Mouse (Mus musculus): ENCODE measurements around the gene Tle4. TPM values are rescaled to one million over a fixed set of nuclear protein-coding genes. Genes with fewer than 3 reads are reported as not detected.
A peak's percentile ranks its signal among the peaks of the same experiment; 100 is the strongest.

The Tle4 gene
- polyA plus RNA-seq, 1 experiment from 2014 or later, result 15.5 TPM

- 46% methylated on average over 3 of the region's 3 CpGs for WGBS
- Histone ChIP-seq H3K4me1 (peaks cover 33% of the 10 kb centered on the region), H3K27ac (no peak overlapping the region), H3K4me3 (no peak overlapping the region), H3K27me3 (ENCODE audit: low read depth, poor library complexity, severe bottlenecking) (peaks cover 20% of the 10 kb centered on the region), H3K36me3 (no peaks in the 10 kb centered on the region), H3K9me3 (replicated peaks) (no peaks in the 10 kb centered on the region)
- no peak for DNase-seq (ENCODE audit: low spot score)
Observed at GRCm38 (mm10) chr19:14600354-14600753, 2.5 kb upstream of the Tle4 start.

- peak; percentile 42 for DNase-seq (ENCODE audit: low spot score)
- peaks cover 20% of the 10 kb centered on the region for H3K27me3 ChIP-seq (ENCODE audit: low read depth, poor library complexity, severe bottlenecking)
- no peaks in the 10 kb centered on the region for H3K36me3 ChIP-seq
- peaks cover 38% of the 10 kb centered on the region for H3K4me1 ChIP-seq
- no peak overlapping the region for H3K4me3 ChIP-seq
- WGBS, result 41% methylated on average over 8 of the region's 8 CpGs
- H3K9me3 ChIP-seq (replicated peaks), result no peaks in the 10 kb centered on the region
- H3K27ac ChIP-seq, result no peak overlapping the region
Observed at GRCm38 (mm10) chr19:14599851-14600251, 2.0 kb upstream of the Tle4 start.

GRCm38 (mm10) chr19:14598690-14599288 is 938 bp upstream of the Tle4 start:
- DNase-seq (ENCODE audit: low spot score), result no peak
- Histone ChIP-seq H3K27me3 (ENCODE audit: low read depth, poor library complexity, severe bottlenecking) (peaks cover 16% of the 10 kb centered on the region), H3K4me1 (peaks cover 47% of the 10 kb centered on the region), H3K4me3 (peak overlapping the region; percentile 90), H3K9me3 (replicated peaks) (no peaks in the 10 kb centered on the region), H3K27ac (peak overlapping the region; percentile 94), H3K36me3 (no peaks in the 10 kb centered on the region)
- WGBS, result under 1% methylated on average over 46 of the region's 46 CpGs

DNA sequence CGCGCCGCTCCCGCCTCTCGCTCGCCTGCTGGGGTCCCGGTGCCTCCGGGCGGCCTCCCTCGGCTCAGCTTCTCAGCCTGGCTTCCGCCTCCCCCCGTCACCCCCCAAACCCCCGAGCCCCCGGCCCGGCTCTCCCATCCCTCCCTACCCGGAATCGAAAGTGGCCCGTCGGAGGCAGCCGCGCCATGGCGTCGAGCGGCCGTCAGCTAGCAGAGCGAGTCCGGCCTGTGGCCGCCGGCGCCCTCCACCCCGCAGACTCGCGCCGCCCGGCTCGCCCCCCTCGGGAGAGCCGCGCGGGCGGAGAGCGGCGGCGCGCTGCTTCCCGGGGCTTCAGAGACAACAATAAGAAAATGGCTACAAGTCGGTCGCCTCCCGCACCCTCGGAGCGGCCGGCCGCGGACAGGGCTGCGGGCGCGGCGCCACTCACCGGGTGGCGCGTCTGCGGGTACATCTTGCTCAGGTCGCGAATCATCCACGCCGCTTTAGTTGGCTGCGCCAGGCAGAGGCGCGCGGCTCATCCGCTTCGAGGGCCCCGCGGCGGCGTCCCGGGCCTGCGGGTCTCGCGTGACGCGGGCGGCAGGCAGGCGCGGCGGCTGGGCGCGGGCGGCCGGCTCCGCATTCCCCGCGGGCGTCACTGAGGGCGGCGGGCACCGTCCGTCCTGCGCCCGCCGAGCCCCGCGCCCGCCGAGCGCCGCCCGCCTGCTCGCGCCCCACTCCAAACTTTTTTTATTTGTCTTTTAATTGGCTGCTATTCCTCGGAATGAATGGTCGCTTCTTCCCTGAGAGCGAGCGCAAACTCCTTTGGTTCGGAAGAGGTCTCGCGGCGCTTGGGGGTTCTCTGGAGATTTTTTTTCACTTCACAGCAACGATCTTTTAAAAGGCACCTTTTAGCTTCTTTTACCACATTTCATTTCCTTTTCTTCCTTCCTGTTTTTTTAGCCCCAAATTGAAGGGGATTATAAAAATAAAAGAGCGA is 622 bp downstream of the Tle4 start:
- WGBS, result under 1% methylated on average over 120 of the region's 120 CpGs

GRCm38 (mm10) chr19:14596358-14596940 is 1.4 kb downstream of the Tle4 start:
- WGBS, result under 1% methylated on average over 12 of the region's 12 CpGs
- Histone ChIP-seq H3K9me3 (replicated peaks) (no peaks in the 10 kb centered on the region), H3K27me3 (ENCODE audit: low read depth, poor library complexity, severe bottlenecking) (0 out of 2 replicates have a peak, but pooled peaks cover 4% of the 10 kb centered on the region), H3K36me3 (peaks cover 15% of the 10 kb centered on the region), H3K4me3 (peak overlapping the region; percentile 90), H3K27ac (peak overlapping the region; percentile 99), H3K4me1 (peaks cover 55% of the 10 kb centered on the region)
- DNase-seq (ENCODE audit: low spot score), result no peak

More for the DNA sequence above, 622 bp downstream of the Tle4 start:
- Histone ChIP-seq H3K4me3 (peak overlapping the region; percentile 90), H3K4me1 (peaks cover 53% of the 10 kb centered on the region), H3K27ac (peak overlapping the region; percentile 99), H3K9me3 (replicated peaks) (no peaks in the 10 kb centered on the region), H3K27me3 (ENCODE audit: low read depth, poor library complexity, severe bottlenecking) (0 out of 2 replicates have a peak, but pooled peaks cover 4% of the 10 kb centered on the region), H3K36me3 (peaks cover 11% of the 10 kb centered on the region)
- peak; percentile 73 for DNase-seq (ENCODE audit: low spot score)

DNA sequence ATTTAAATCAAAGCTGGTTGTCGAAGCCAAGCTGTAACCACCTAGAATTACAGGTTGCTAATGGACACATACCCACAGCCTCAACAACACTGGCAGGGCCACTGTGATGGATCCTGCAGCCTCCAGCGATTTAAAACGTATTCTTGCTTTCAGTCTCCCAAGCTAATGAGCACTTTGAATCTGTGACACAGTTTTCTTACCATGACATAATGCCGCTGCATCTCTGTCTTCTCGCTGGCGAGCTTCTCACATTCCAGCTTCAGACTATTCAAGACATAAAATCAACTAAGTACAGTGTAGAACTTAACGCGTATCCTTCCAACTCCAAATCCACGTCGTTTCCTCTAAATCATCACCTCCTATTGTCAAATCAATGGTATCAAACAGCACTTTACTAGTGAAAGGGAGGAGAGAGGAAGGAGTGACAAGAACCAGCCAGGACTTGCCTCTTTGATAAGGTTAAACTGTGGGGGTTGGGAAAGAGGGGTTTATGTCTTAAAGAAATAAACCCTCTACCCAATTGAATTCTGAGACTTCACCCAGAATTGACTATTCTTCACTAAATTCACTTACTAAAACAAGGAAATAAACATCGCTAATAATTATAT is 2.4 kb downstream of the Tle4 start:
- WGBS, result 15% methylated on average over 11 of the region's 11 CpGs
- Histone ChIP-seq H3K9me3 (replicated peaks) (no peaks in the 10 kb centered on the region), H3K27me3 (ENCODE audit: low read depth, poor library complexity, severe bottlenecking) (no peaks in the 10 kb centered on the region), H3K4me1 (peaks cover 46% of the 10 kb centered on the region), H3K27ac (no peak overlapping the region), H3K36me3 (peaks cover 21% of the 10 kb centered on the region), H3K4me3 (peak overlapping the region; percentile 90)
- DNase-seq (ENCODE audit: low spot score), result no peak

DNA sequence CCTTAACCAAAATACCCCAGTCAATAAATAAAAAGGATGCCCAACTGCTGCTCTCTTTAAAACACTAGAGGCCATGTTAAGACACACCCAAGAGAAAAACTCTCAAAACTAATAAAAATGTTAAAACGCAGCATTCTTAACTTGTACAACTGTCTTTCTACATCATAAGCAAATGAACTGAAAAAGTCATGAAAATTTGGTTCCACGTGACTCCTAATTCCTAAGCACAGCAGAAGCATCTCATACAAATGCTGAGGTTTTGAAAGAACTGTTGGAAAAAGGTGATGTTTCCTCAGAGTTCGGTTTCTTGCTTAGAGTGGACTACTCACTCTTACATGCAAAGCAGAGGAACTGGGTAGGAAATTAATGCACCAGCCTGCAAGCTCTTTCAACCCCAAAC is 3.3 kb downstream of the Tle4 start:
- Histone ChIP-seq H3K27me3 (ENCODE audit: low read depth, poor library complexity, severe bottlenecking) (no peaks in the 10 kb centered on the region), H3K36me3 (peaks cover 29% of the 10 kb centered on the region), H3K4me1 (peaks cover 42% of the 10 kb centered on the region), H3K27ac (no peak overlapping the region), H3K4me3 (peak overlapping the region; percentile 90), H3K9me3 (replicated peaks) (no peaks in the 10 kb centered on the region)
- no peak for DNase-seq (ENCODE audit: low spot score)
- WGBS, result 75% methylated on average over 3 of the region's 3 CpGs

- Histone ChIP-seq H3K4me1 (peaks cover 54% of the 10 kb centered on the region), H3K36me3 (peaks cover 32% of the 10 kb centered on the region), H3K9me3 (replicated peaks) (no peaks in the 10 kb centered on the region), H3K27ac (no peak overlapping the region), H3K27me3 (ENCODE audit: low read depth, poor library complexity, severe bottlenecking) (no peaks in the 10 kb centered on the region), H3K4me3 (no peak overlapping the region)
- DNase-seq (ENCODE audit: low spot score), result no peak
- WGBS, result 76% methylated on average over 10 of the region's 10 CpGs
Observed at GRCm38 (mm10) chr19:14591809-14592535, 5.9 kb downstream of the Tle4 start.

GRCm38 (mm10) chr19:14590154-14590553 is 7.7 kb downstream of the Tle4 start:
- WGBS, result 18% methylated on average over 7 of the region's 7 CpGs
- Histone ChIP-seq H3K27ac (no peak overlapping the region), H3K9me3 (replicated peaks) (no peaks in the 10 kb centered on the region)

DNA sequence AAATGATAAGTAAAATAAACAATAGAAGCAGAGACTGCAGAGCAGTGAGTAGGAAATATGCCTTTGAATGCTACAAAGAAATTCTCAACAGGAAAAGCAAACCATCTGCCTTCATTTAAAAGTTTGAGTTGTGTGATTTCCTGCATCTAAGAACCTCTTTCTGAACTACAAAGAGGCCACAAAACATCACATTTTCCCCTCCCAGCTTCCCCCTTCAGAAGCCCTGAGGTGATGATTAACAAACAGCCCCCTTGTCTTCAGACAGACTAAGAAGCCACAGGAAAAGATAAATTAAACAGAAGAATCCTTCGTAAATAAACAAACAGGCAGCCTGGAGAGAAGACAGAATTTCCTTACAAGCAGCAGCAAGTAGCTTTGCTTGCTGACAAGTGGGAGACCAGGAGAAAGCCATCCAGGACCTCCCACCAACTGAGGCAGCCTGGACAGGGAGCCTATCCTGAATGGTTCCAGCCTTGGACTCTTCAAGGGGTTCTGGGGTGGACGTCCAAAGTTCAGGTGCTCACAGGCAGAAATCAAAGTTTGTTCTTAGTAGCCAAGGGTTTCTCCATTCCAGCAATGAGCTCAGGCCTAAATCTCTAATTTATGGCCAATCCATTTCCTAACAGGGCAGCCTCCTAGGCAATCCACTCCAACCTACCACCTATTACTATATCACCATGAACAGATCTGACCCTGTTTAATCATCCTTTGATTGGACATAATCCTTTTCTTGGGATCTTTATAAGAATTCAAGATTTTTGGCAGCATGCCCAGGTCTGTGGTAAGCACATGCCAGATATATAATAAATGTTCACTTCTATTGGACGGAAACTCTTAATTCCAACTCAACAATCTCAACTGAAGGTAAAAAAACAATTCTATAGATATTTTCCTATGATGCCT is 9.4 kb downstream of the Tle4 start:
- Histone ChIP-seq H3K36me3 (peaks cover 47% of the 10 kb centered on the region), H3K27ac (peak overlapping the region; percentile 30; the same call in 1 of the 2 replicates), H3K27me3 (ENCODE audit: low read depth, poor library complexity, severe bottlenecking) (no peaks in the 10 kb centered on the region), H3K9me3 (replicated peaks) (no peaks in the 10 kb centered on the region), H3K4me3 (no peak overlapping the region), H3K4me1 (peaks cover 48% of the 10 kb centered on the region)
- DNase-seq (ENCODE audit: low spot score), result no peak
- 32% methylated on average over 3 of the region's 3 CpGs for WGBS

More at GRCm38 (mm10) chr19:14590154-14590553, 7.7 kb downstream of the Tle4 start:
- DNase-seq (ENCODE audit: low spot score), result no peak
- no peaks in the 10 kb centered on the region for H3K27me3 ChIP-seq (ENCODE audit: low read depth, poor library complexity, severe bottlenecking)
- no peak overlapping the region for H3K4me3 ChIP-seq
- peaks cover 61% of the 10 kb centered on the region for H3K4me1 ChIP-seq
- H3K36me3 ChIP-seq, result peaks cover 41% of the 10 kb centered on the region

GRCm38 (mm10) chr19:14586171-14586570 is 11.7 kb downstream of the Tle4 start:
- no peak overlapping the region for H3K27ac ChIP-seq
- H3K4me1 ChIP-seq, result peaks cover 41% of the 10 kb centered on the region
- H3K9me3 ChIP-seq (replicated peaks), result no peaks in the 10 kb centered on the region
- no peak overlapping the region for H3K4me3 ChIP-seq
- no peak for DNase-seq (ENCODE audit: low spot score)
- peaks cover 46% of the 10 kb centered on the region for H3K36me3 ChIP-seq
- WGBS, result 44% methylated on average over 3 of the region's 3 CpGs
- H3K27me3 ChIP-seq (ENCODE audit: low read depth, poor library complexity, severe bottlenecking), result no peaks in the 10 kb centered on the region
